In the genomic region with DNA sequence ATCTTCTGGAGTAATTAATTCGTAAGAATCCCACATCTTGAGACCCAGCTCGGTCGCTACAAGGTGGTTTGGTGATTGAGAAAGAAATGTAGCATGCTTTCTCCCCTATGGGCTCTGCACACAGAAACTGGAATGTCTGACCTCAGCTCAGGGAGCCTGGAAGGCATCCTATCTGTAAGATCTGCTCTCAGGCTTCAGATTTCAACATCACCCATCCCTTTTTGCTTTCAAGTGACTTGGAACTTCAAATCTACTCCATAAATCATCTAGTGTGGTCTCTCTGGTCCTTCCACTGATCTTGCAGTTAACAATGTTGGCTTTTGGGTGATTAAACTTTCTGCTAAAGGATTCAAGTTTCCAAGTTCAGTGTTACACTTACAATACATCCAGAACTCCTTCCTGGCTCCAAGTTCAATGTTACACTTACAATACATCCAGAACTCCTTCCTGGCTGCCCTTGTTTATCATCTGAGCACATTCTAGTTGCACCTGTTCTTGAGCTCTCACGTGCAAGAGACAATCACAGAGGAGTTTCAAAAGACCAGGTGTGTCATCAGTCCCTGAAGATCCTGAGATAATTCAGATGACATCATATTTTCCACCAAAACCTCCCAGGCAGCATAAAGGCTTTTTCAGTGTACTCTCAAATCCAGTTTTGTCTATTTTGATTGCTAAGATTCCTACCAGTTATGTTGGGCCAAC, we compare ENCODE assay signal across 27 mouse cellular contexts. TPM values are rescaled to one million over a fixed set of nuclear protein-coding genes. Genes with fewer than 3 reads are reported as not detected.
DNase-seq lines count a peak whose midpoint lies in the region; ATAC-seq lines count a peak whose summit lies in the region.
"Had no signal": no experiment of that assay in that cellular context is flagged by ENCODE, and none has a peak within 500 bp of the region (broad histone marks: within the 10 kb centered on the region; RNA-seq: fewer than 3 reads in every experiment).

No protein-coding gene starts in this region.

- peak overlapping the region; percentile 47 for H3K27ac ChIP-seq in limb, embryonic 15.5 days
- H3K27ac ChIP-seq: forebrain, embryonic 13.5 days; hindbrain, embryonic 14.5 days; limb, embryonic 12.5 days; liver, embryonic 15.5 days had no signal

- no peak overlapping the region for H3K4me2 ChIP-seq in limb, embryonic 15.5 days
- H3K4me2 ChIP-seq: forebrain, embryonic 13.5 days; heart, embryonic 12.5 days; hindbrain, embryonic 14.5 days; limb, embryonic 12.5 days; liver, embryonic 15.5 days had no signal

- no peaks in the 10 kb centered on the region for H3K36me3 ChIP-seq in limb, embryonic 15.5 days
- H3K36me3 ChIP-seq: heart, embryonic 12.5 days; limb, embryonic 12.5 days; liver, embryonic 15.5 days had no signal

- ATAC-seq in limb, embryonic 15.5 days (ENCODE audit: insufficient number of reproducible peaks, low FRiP score, low TSS enrichment, low read depth): no peak
- ATAC-seq: forebrain, embryonic 13.5 days had no signal

- no peaks in the 10 kb centered on the region for H3K9me3 ChIP-seq in limb, embryonic 15.5 days
- H3K9me3 ChIP-seq: forebrain, embryonic 13.5 days; heart, embryonic 12.5 days; limb, embryonic 12.5 days; liver, embryonic 15.5 days; megakaryocyte, embryonic 14.5 days had no signal

- H3K27me3 ChIP-seq in limb, embryonic 15.5 days: no peaks in the 10 kb centered on the region
- H3K27me3 ChIP-seq: forebrain, embryonic 13.5 days; heart, embryonic 12.5 days; limb, embryonic 12.5 days; liver, embryonic 15.5 days; megakaryocyte, embryonic 14.5 days had no signal

- H3K4me3 ChIP-seq in limb, embryonic 15.5 days: no peak overlapping the region
- H3K4me3 ChIP-seq: forebrain, embryonic 13.5 days; heart, embryonic 12.5 days; limb, embryonic 12.5 days; liver, embryonic 15.5 days; megakaryocyte, embryonic 14.5 days had no signal

- 0 out of 2 replicates have a peak, but pooled peaks cover 3% of the 10 kb centered on the region for H3K4me1 ChIP-seq in limb, embryonic 15.5 days
- H3K4me1 ChIP-seq: forebrain, embryonic 13.5 days; heart, embryonic 12.5 days; limb, embryonic 12.5 days; liver, embryonic 15.5 days had no signal

- no peak overlapping the region for H3K9ac ChIP-seq in limb, embryonic 15.5 days
- H3K9ac ChIP-seq: forebrain, embryonic 13.5 days; heart, embryonic 12.5 days; hindbrain, embryonic 14.5 days; limb, embryonic 12.5 days; liver, embryonic 15.5 days had no signal

- peak; percentile 14 for DNase-seq in kidney, postnatal 10 days
- no peak for DNase-seq in kidney, adult 8-10 months
- peak; percentile 83 for DNase-seq in 3T3-L1 (ENCODE audit: low read depth, low spot score)
- peak; percentile 35 for DNase-seq in MN1 (ENCODE audit: low spot score)
- no peak for DNase-seq in heart, adult 18-20 months
- no peak for DNase-seq in gastrocnemius, postnatal 4 days (ENCODE audit: low spot score in 2 of 2)
- DNase-seq: adrenal gland, adult 8-10 months; cerebellum, postnatal 25 days; gastrocnemius, postnatal 36 days; kidney, postnatal 25 days; layer of hippocampus, adult 9-11 months; lung, postnatal 10 days; right cerebral cortex, postnatal 14 days; thymus, postnatal 14 days had no signal

- 60% methylated on average over 4 of the region's 4 CpGs for WGBS in limb, embryonic 15.5 days

RNA-seq across cellular contexts. Expression of gene Wdr75, which starts 40.5 kb away (rescaled TPM):
- polyA plus RNA-seq in limb, embryonic 15.5 days (2015; fragmentation: Nextera tagmentation; extraction: Ambion mirVana): 65.1 and 65.5 TPM in 2 replicates
- 10 to 100 TPM; 17.3 to 17.7 TPM for total RNA-seq in heart, adult 18-20 months (2021)
- 10 to 100 TPM; 25.3 to 26.1 TPM for total RNA-seq in gastrocnemius, postnatal 4 days (2021)

RNA-seq across cellular contexts. Expression of gene Gm5269, which starts 54.6 kb away (rescaled TPM):
- polyA plus RNA-seq in limb, embryonic 15.5 days (2015; fragmentation: Nextera tagmentation; extraction: Ambion mirVana): not detected in 2 replicates
- not detected for total RNA-seq in heart, adult 18-20 months (2021)
- not detected for total RNA-seq in gastrocnemius, postnatal 4 days (2021)
- total RNA-seq: adrenal gland, adult 8-10 months; gastrocnemius, postnatal 36 days; heart, postnatal 25 days; left cerebral cortex, adult 8-10 months; midbrain, postnatal 0 days had no signal
- polyA plus RNA-seq: embryonic facial prominence, embryonic 11.5 days; forebrain, embryonic 13.5 days; heart, embryonic 12.5 days; hindbrain, embryonic 14.5 days; limb, embryonic 12.5 days; liver, embryonic 15.5 days; midbrain, postnatal 0 days; neural tube, embryonic 11.5 days; stomach, embryonic 16.5 days had no signal

Comparison
In these comparisons a context has a peak if more than half of its experiments do, and no peak if none do; other contexts are left out.
1. DNase-seq: peak in kidney, postnatal 10 days (single experiment), 3T3-L1 (single experiment) and MN1 (single experiment); none in kidney, adult 8-10 months (0 of 2), heart, adult 18-20 months (0 of 2) and gastrocnemius, postnatal 4 days (0 of 2).